Mouse (Mus musculus): Measurements from ENCODE around the gene Cel. TPM values are rescaled to one million over a fixed set of nuclear protein-coding genes. Genes with fewer than 3 reads are reported as not detected.
A peak's percentile ranks its signal among the peaks of the same experiment; 100 is the strongest.

Gene Cel
- polyA plus RNA-seq, 2 experiments = 0.19 to 0.39 TPM

DNA sequence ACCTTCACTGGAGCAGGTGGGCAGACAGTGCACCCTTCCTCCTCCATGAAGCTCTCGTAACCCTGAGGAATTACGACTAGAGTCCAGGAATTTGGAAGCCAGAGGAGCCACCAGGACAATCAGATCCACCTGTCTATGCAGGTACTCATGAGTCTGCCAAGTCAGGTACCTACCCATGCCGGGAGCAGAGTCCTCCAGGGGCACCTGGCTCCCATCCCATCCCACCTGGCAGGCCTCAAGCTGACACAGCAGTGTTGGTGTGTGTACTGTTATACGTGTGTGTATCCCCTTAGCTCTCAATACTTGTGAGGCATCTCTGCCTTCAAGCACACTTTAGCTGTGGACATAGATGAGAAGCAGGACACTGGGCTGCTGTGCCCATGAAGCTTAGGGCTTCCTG lies 41.0 kb downstream of the Cel start:
- 57% methylated on average over 4 of the region's 4 CpGs for WGBS (ENCODE audit: insufficient replicate concordance)
- H3K36me3 ChIP-seq (replicated peaks; ENCODE audit: control insufficient read depth, insufficient read depth, low read depth) = no peaks in the 10 kb centered on the region
- no peak for TF ChIP-seq CTCF (IDR thresholded peaks at IDR 0.05; ENCODE audit: low read depth)
- TF ChIP-seq EP300 (IDR thresholded peaks at IDR 0.05; ENCODE audit: low read depth) = no peak

GRCm38 (mm10) chr2:28521571-28522151 lies 41.5 kb downstream of the Cel start:
- no peak overlapping the region for H3K4me3 ChIP-seq (ENCODE audit: insufficient read depth in 1 of 2, low read depth in 2 of 2, low read length in 2 of 2)
- 66% methylated on average over 6 of the region's 6 CpGs for WGBS (ENCODE audit: insufficient replicate concordance)
- H3K27me3 ChIP-seq (ENCODE audit: control insufficient read depth, insufficient read depth, low read length) = no peaks in the 10 kb centered on the region
- H3K4me1 ChIP-seq (replicated peaks; ENCODE audit: control insufficient read depth in 2 of 2, insufficient read depth in 2 of 2, low read length in 1 of 2) = peaks cover 0 to 3% of the 10 kb centered on the region in 2 experiments; a peak in 1 of 4 replicates
- no peaks in the 10 kb centered on the region for H3K9me3 ChIP-seq (ENCODE audit: control insufficient read depth, low read length)
- H3K36me3 ChIP-seq (replicated peaks; ENCODE audit: control insufficient read depth, insufficient read depth, low read depth) = no peaks in the 10 kb centered on the region
- no peak overlapping the region for H3K9ac ChIP-seq (replicated peaks)
- no peak for ATAC-seq (ENCODE audit: insufficient read depth)
- H3K27ac ChIP-seq = no peak overlapping the region
- no peak for TF ChIP-seq EP300 (IDR thresholded peaks at IDR 0.05; ENCODE audit: low read depth)
- TF ChIP-seq CTCF (IDR thresholded peaks at IDR 0.05; ENCODE audit: low read depth) = no peak
- H3K4me2 ChIP-seq (ENCODE audit: low read depth) = no peak overlapping the region
- DNase-seq (ENCODE audit: low read depth in 3 of 3, low spot score in 3 of 3) = no peak

More for the DNA sequence above, 41.0 kb downstream of the Cel start:
- Histone ChIP-seq H3K9me3 (ENCODE audit: control insufficient read depth, low read length) (no peaks in the 10 kb centered on the region), H3K27me3 (ENCODE audit: control insufficient read depth, insufficient read depth, low read length) (no peaks in the 10 kb centered on the region), H3K4me2 (ENCODE audit: low read depth) (no peak overlapping the region), H3K9ac (replicated peaks) (no peak overlapping the region), H3K4me1 (replicated peaks; ENCODE audit: control insufficient read depth in 2 of 2, insufficient read depth in 2 of 2, low read length in 1 of 2) (peaks cover 0 to 3% of the 10 kb centered on the region in 2 experiments; a peak in 1 of 4 replicates), H3K4me3 (ENCODE audit: insufficient read depth in 1 of 2, low read depth in 2 of 2, low read length in 2 of 2) (no peak overlapping the region), H3K27ac (no peak overlapping the region)
- DNase-seq (ENCODE audit: low read depth in 3 of 3, low spot score in 3 of 3) (no peak), ATAC-seq (ENCODE audit: insufficient read depth) (no peak)

DNA sequence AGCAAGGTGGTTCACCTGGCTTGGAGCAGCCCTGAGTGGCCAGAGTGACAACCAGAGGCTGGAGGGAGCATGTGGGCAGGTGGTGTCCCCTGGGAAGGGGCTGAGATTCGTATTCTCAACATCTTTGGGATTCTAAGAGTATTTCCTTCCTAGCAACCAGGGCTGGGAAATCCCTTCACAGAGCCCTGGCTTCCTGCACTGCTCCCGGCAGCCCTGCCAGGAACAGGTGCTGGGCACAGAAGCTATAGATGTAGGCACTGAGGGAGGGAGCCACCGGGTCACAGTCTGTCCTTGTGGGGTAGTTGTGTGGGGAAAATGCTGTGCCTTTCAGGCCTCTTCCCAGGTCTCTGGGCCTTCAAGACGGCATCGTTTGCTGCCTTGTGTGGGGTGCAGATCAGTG lies 42.6 kb downstream of the Cel start:
- no peak overlapping the region for H3K4me3 ChIP-seq (ENCODE audit: insufficient read depth in 1 of 2, low read depth in 2 of 2, low read length in 2 of 2)
- H3K36me3 ChIP-seq (replicated peaks; ENCODE audit: control insufficient read depth, insufficient read depth, low read depth) = no peaks in the 10 kb centered on the region
- TF ChIP-seq CTCF (IDR thresholded peaks at IDR 0.05; ENCODE audit: low read depth) (no peak), EP300 (IDR thresholded peaks at IDR 0.05; ENCODE audit: low read depth) (no peak)
- H3K27ac ChIP-seq = no peak overlapping the region
- H3K9ac ChIP-seq (replicated peaks) = no peak overlapping the region
- no peak overlapping the region for H3K4me2 ChIP-seq (ENCODE audit: low read depth)
- 57% methylated on average over 5 of the region's 5 CpGs for WGBS (ENCODE audit: insufficient replicate concordance)
- no peaks in the 10 kb centered on the region for H3K9me3 ChIP-seq (ENCODE audit: control insufficient read depth, low read length)
- no peak for DNase-seq (ENCODE audit: low read depth in 3 of 3, low spot score in 3 of 3)
- no peaks in the 10 kb centered on the region for H3K27me3 ChIP-seq (ENCODE audit: control insufficient read depth, insufficient read depth, low read length)
- no peak for ATAC-seq (ENCODE audit: insufficient read depth)
- H3K4me1 ChIP-seq (replicated peaks; ENCODE audit: control insufficient read depth in 2 of 2, insufficient read depth in 2 of 2, low read length in 1 of 2) = no peaks in the 10 kb centered on the region; a peak in 1 of 4 replicates

- H3K27ac ChIP-seq = no peak overlapping the region
- no peaks in the 10 kb centered on the region for H3K36me3 ChIP-seq (replicated peaks; ENCODE audit: control insufficient read depth, insufficient read depth, low read depth)
- H3K4me1 ChIP-seq (replicated peaks; ENCODE audit: control insufficient read depth in 2 of 2, insufficient read depth in 2 of 2, low read length in 1 of 2) = 0 out of 4 replicates have a peak, but pooled peaks cover 0 to 3% of the 10 kb centered on the region in 2 experiments
- DNase-seq (ENCODE audit: low read depth in 3 of 3, low spot score in 3 of 3) (no peak), ATAC-seq (ENCODE audit: insufficient read depth) (no peak)
- no peak overlapping the region for H3K4me2 ChIP-seq (ENCODE audit: low read depth)
- H3K27me3 ChIP-seq (ENCODE audit: control insufficient read depth, insufficient read depth, low read length) = peaks cover 11% of the 10 kb centered on the region
- H3K9ac ChIP-seq (replicated peaks) = no peak overlapping the region
- 74% methylated on average over 2 of the region's 2 CpGs for WGBS (ENCODE audit: insufficient replicate concordance)
- no peak for TF ChIP-seq EP300 (IDR thresholded peaks at IDR 0.05; ENCODE audit: low read depth)
- TF ChIP-seq CTCF (IDR thresholded peaks at IDR 0.05; ENCODE audit: low read depth) = no peak
- H3K9me3 ChIP-seq (ENCODE audit: control insufficient read depth, low read length) = no peaks in the 10 kb centered on the region
- H3K4me3 ChIP-seq (ENCODE audit: insufficient read depth in 1 of 2, low read depth in 2 of 2, low read length in 2 of 2) = no peak overlapping the region
Observed at GRCm38 (mm10) chr2:28518231-28518630, 45.0 kb downstream of the Cel start.

GRCm38 (mm10) chr2:28517206-28517909 lies 45.8 kb downstream of the Cel start:
- Histone ChIP-seq H3K4me3 (ENCODE audit: insufficient read depth in 1 of 2, low read depth in 2 of 2, low read length in 2 of 2) (no peak overlapping the region), H3K27me3 (ENCODE audit: control insufficient read depth, insufficient read depth, low read length) (peaks cover 20% of the 10 kb centered on the region), H3K9me3 (ENCODE audit: control insufficient read depth, low read length) (no peaks in the 10 kb centered on the region), H3K4me1 (replicated peaks; ENCODE audit: control insufficient read depth in 2 of 2, insufficient read depth in 2 of 2, low read length in 1 of 2) (0 out of 4 replicates have a peak, but pooled peaks cover 0 to 3% of the 10 kb centered on the region in 2 experiments), H3K4me2 (ENCODE audit: low read depth) (no peak overlapping the region), H3K27ac (no peak overlapping the region), H3K9ac (replicated peaks) (no peak overlapping the region), H3K36me3 (replicated peaks; ENCODE audit: control insufficient read depth, insufficient read depth, low read depth) (no peaks in the 10 kb centered on the region)
- WGBS (ENCODE audit: insufficient replicate concordance) = 26% methylated on average over 5 of the region's 5 CpGs
- ATAC-seq (ENCODE audit: insufficient read depth) (peak; percentile 56; the same call in 1 of the 2 replicates), DNase-seq (ENCODE audit: low read depth in 3 of 3, low spot score in 3 of 3) (peak; percentile 60 to 68 (median 63))
- TF ChIP-seq CTCF (IDR thresholded peaks at IDR 0.05; ENCODE audit: low read depth) (peak; percentile 95), EP300 (IDR thresholded peaks at IDR 0.05; ENCODE audit: low read depth) (no peak)

Measured in liver, embryonic 14.5 days (tissue).